Mouse (Mus musculus): ENCODE measurements around the gene Slco2a1. TPM values are rescaled to one million over a fixed set of nuclear protein-coding genes. Genes with fewer than 3 reads are reported as not detected.
A peak's percentile ranks its signal among the peaks of the same experiment; 100 is the strongest.

Gene Slco2a1
- polyA plus RNA-seq, 1 experiment from 2014 or later: 6.5 TPM

GRCm38 (mm10) chr9:103060551-103060950 is 72.0 kb downstream of the Slco2a1 start:
- no peak overlapping the region for H3K9ac ChIP-seq (ENCODE audit: low read length)
- no peaks in the 10 kb centered on the region for H3K36me3 ChIP-seq (ENCODE audit: control insufficient read depth, insufficient read depth, low read length)
- ATAC-seq (ENCODE audit: insufficient number of reproducible peaks, insufficient read depth, low FRiP score, low read depth): no peak
- no peaks in the 10 kb centered on the region for H3K9me3 ChIP-seq (ENCODE audit: control insufficient read depth, low read length)
- no peak overlapping the region for H3K4me3 ChIP-seq (ENCODE audit: control insufficient read depth in 1 of 2, insufficient read depth in 1 of 2, low read depth in 1 of 2, low read length in 2 of 2)
- H3K4me1 ChIP-seq (ENCODE audit: control insufficient read depth in 2 of 2, insufficient read depth in 2 of 2, low read length in 2 of 2): no peaks in the 10 kb centered on the region
- H3K27ac ChIP-seq (replicated peaks in 1 of 2; ENCODE audit: control insufficient read depth in 1 of 2, insufficient read depth in 1 of 2, low read depth in 2 of 2, low read length in 2 of 2): no peak overlapping the region
- no peaks in the 10 kb centered on the region for H3K27me3 ChIP-seq (ENCODE audit: control insufficient read depth, insufficient read depth, low read length)
- H3K4me2 ChIP-seq (ENCODE audit: low read length): no peak overlapping the region
- 76% methylated on average over 2 of the region's 2 CpGs for WGBS

- Histone ChIP-seq H3K9ac (ENCODE audit: low read length) (no peak overlapping the region), H3K36me3 (ENCODE audit: control insufficient read depth, insufficient read depth, low read length) (no peaks in the 10 kb centered on the region), H3K4me1 (ENCODE audit: control insufficient read depth in 2 of 2, insufficient read depth in 2 of 2, low read length in 2 of 2) (no peaks in the 10 kb centered on the region), H3K27ac (replicated peaks in 1 of 2; ENCODE audit: control insufficient read depth in 1 of 2, insufficient read depth in 1 of 2, low read depth in 2 of 2, low read length in 2 of 2) (no peak overlapping the region), H3K4me3 (ENCODE audit: control insufficient read depth in 1 of 2, insufficient read depth in 1 of 2, low read depth in 1 of 2, low read length in 2 of 2) (no peak overlapping the region), H3K9me3 (ENCODE audit: control insufficient read depth, low read length) (no peaks in the 10 kb centered on the region), H3K27me3 (ENCODE audit: control insufficient read depth, insufficient read depth, low read length) (no peaks in the 10 kb centered on the region), H3K4me2 (ENCODE audit: low read length) (no peak overlapping the region)
- WGBS: 60% methylated on average over 5 of the region's 5 CpGs
- no peak for ATAC-seq (ENCODE audit: insufficient number of reproducible peaks, insufficient read depth, low FRiP score, low read depth)
Observed at GRCm38 (mm10) chr9:103061471-103062053, 73.0 kb downstream of the Slco2a1 start.

- Histone ChIP-seq H3K9ac (ENCODE audit: low read length) (no peak overlapping the region), H3K27me3 (ENCODE audit: control insufficient read depth, insufficient read depth, low read length) (no peaks in the 10 kb centered on the region), H3K9me3 (ENCODE audit: control insufficient read depth, low read length) (no peaks in the 10 kb centered on the region), H3K4me1 (ENCODE audit: control insufficient read depth in 2 of 2, insufficient read depth in 2 of 2, low read length in 2 of 2) (no peaks in the 10 kb centered on the region; a peak in 1 of 4 replicates), H3K27ac (replicated peaks in 1 of 2; ENCODE audit: control insufficient read depth in 1 of 2, insufficient read depth in 1 of 2, low read depth in 2 of 2, low read length in 2 of 2) (no peak overlapping the region), H3K4me3 (ENCODE audit: control insufficient read depth in 1 of 2, insufficient read depth in 1 of 2, low read depth in 1 of 2, low read length in 2 of 2) (no peak overlapping the region), H3K4me2 (ENCODE audit: low read length) (no peak overlapping the region), H3K36me3 (ENCODE audit: control insufficient read depth, insufficient read depth, low read length) (no peaks in the 10 kb centered on the region)
- 82% methylated on average over 6 of the region's 6 CpGs for WGBS
- no peak for ATAC-seq (ENCODE audit: insufficient number of reproducible peaks, insufficient read depth, low FRiP score, low read depth)
Observed at GRCm38 (mm10) chr9:103063591-103063990, 75.1 kb downstream of the Slco2a1 start.

- no peak overlapping the region for H3K4me2 ChIP-seq (ENCODE audit: low read length)
- no peak overlapping the region for H3K27ac ChIP-seq (replicated peaks in 1 of 2; ENCODE audit: control insufficient read depth in 1 of 2, insufficient read depth in 1 of 2, low read depth in 2 of 2, low read length in 2 of 2)
- no peaks in the 10 kb centered on the region for H3K36me3 ChIP-seq (ENCODE audit: control insufficient read depth, insufficient read depth, low read length)
- H3K9me3 ChIP-seq (ENCODE audit: control insufficient read depth, low read length): no peaks in the 10 kb centered on the region
- ATAC-seq (ENCODE audit: insufficient number of reproducible peaks, insufficient read depth, low FRiP score, low read depth): no peak
- no peak overlapping the region for H3K4me3 ChIP-seq (ENCODE audit: control insufficient read depth in 1 of 2, insufficient read depth in 1 of 2, low read depth in 1 of 2, low read length in 2 of 2)
- H3K27me3 ChIP-seq (ENCODE audit: control insufficient read depth, insufficient read depth, low read length): no peaks in the 10 kb centered on the region
- WGBS: 77% methylated on average over 8 of the region's 8 CpGs
- H3K9ac ChIP-seq (ENCODE audit: low read length): no peak overlapping the region
- H3K4me1 ChIP-seq (ENCODE audit: control insufficient read depth in 2 of 2, insufficient read depth in 2 of 2, low read length in 2 of 2): peaks cover 0 to 4% of the 10 kb centered on the region in 2 experiments; a peak in 1 of 4 replicates
Observed at GRCm38 (mm10) chr9:103066845-103067244, 78.3 kb downstream of the Slco2a1 start.

- no peaks in the 10 kb centered on the region for H3K27me3 ChIP-seq (ENCODE audit: control insufficient read depth, insufficient read depth, low read length)
- H3K4me1 ChIP-seq (ENCODE audit: control insufficient read depth in 2 of 2, insufficient read depth in 2 of 2, low read length in 2 of 2): peaks cover 0 to 4% of the 10 kb centered on the region in 2 experiments; a peak in 1 of 4 replicates
- ATAC-seq (ENCODE audit: insufficient number of reproducible peaks, insufficient read depth, low FRiP score, low read depth): no peak
- H3K36me3 ChIP-seq (ENCODE audit: control insufficient read depth, insufficient read depth, low read length): no peaks in the 10 kb centered on the region
- WGBS: 82% methylated on average over 11 of the region's 11 CpGs
- H3K9ac ChIP-seq (ENCODE audit: low read length): no peak overlapping the region
- H3K4me3 ChIP-seq (ENCODE audit: control insufficient read depth in 1 of 2, insufficient read depth in 1 of 2, low read depth in 1 of 2, low read length in 2 of 2): no peak overlapping the region
- H3K4me2 ChIP-seq (ENCODE audit: low read length): no peak overlapping the region
- no peak overlapping the region for H3K27ac ChIP-seq (replicated peaks in 1 of 2; ENCODE audit: control insufficient read depth in 1 of 2, insufficient read depth in 1 of 2, low read depth in 2 of 2, low read length in 2 of 2)
- no peaks in the 10 kb centered on the region for H3K9me3 ChIP-seq (ENCODE audit: control insufficient read depth, low read length)
Observed at GRCm38 (mm10) chr9:103067651-103068050, 79.1 kb downstream of the Slco2a1 start.

GRCm38 (mm10) chr9:103068769-103069168 is 80.3 kb downstream of the Slco2a1 start:
- 74% methylated on average over 8 of the region's 8 CpGs for WGBS

GRCm38 (mm10) chr9:103071541-103072203 is 83.2 kb downstream of the Slco2a1 start:
- Histone ChIP-seq H3K36me3 (ENCODE audit: control insufficient read depth, insufficient read depth, low read length) (no peaks in the 10 kb centered on the region), H3K4me1 (ENCODE audit: control insufficient read depth in 2 of 2, insufficient read depth in 2 of 2, low read length in 2 of 2) (peaks cover 2 to 4% of the 10 kb centered on the region in 2 experiments; a peak in 1 of 4 replicates), H3K9ac (ENCODE audit: low read length) (no peak overlapping the region), H3K27me3 (ENCODE audit: control insufficient read depth, insufficient read depth, low read length) (no peaks in the 10 kb centered on the region), H3K9me3 (ENCODE audit: control insufficient read depth, low read length) (no peaks in the 10 kb centered on the region), H3K27ac (replicated peaks in 1 of 2; ENCODE audit: control insufficient read depth in 1 of 2, insufficient read depth in 1 of 2, low read depth in 2 of 2, low read length in 2 of 2) (no peak overlapping the region), H3K4me2 (ENCODE audit: low read length) (no peak overlapping the region), H3K4me3 (ENCODE audit: control insufficient read depth in 1 of 2, insufficient read depth in 1 of 2, low read depth in 1 of 2, low read length in 2 of 2) (no peak overlapping the region)
- WGBS: 49% methylated on average over 7 of the region's 7 CpGs
- ATAC-seq (ENCODE audit: insufficient number of reproducible peaks, insufficient read depth, low FRiP score, low read depth): 0 out of 2 replicates have a peak, but pooled peaks have one; percentile 26

More at GRCm38 (mm10) chr9:103068769-103069168, 80.3 kb downstream of the Slco2a1 start:
- no peaks in the 10 kb centered on the region for H3K9me3 ChIP-seq (ENCODE audit: control insufficient read depth, low read length)
- peaks cover 0 to 4% of the 10 kb centered on the region in 2 experiments; a peak in 1 of 4 replicates for H3K4me1 ChIP-seq (ENCODE audit: control insufficient read depth in 2 of 2, insufficient read depth in 2 of 2, low read length in 2 of 2)
- no peak overlapping the region for H3K4me2 ChIP-seq (ENCODE audit: low read length)
- H3K27me3 ChIP-seq (ENCODE audit: control insufficient read depth, insufficient read depth, low read length): no peaks in the 10 kb centered on the region
- H3K9ac ChIP-seq (ENCODE audit: low read length): no peak overlapping the region
- ATAC-seq (ENCODE audit: insufficient number of reproducible peaks, insufficient read depth, low FRiP score, low read depth): no peak
- H3K36me3 ChIP-seq (ENCODE audit: control insufficient read depth, insufficient read depth, low read length): no peaks in the 10 kb centered on the region
- no peak overlapping the region for H3K4me3 ChIP-seq (ENCODE audit: control insufficient read depth in 1 of 2, insufficient read depth in 1 of 2, low read depth in 1 of 2, low read length in 2 of 2)
- H3K27ac ChIP-seq (replicated peaks in 1 of 2; ENCODE audit: control insufficient read depth in 1 of 2, insufficient read depth in 1 of 2, low read depth in 2 of 2, low read length in 2 of 2): no peak overlapping the region

Data from heart, embryonic 14.5 days (tissue).